Mouse (Mus musculus) retina, postnatal 1 day (tissue): ENCODE measurements around the gene Babam2.
A peak's percentile ranks its signal among the peaks of the same experiment; 100 is the strongest.

ENCODE experiments used
- DNase-seq: peaks from one replicate; pipeline ENCODE4 v3.0.0-alpha.2; 2012

The Babam2 gene

GRCm38 (mm10) chr5:32098691-32099090, 401.2 kb downstream of the Babam2 start:
- no peak for DNase-seq

- peak; percentile 61 for DNase-seq
Observed at GRCm38 (mm10) chr5:32102484-32102883, 405.0 kb downstream of the Babam2 start.

GRCm38 (mm10) chr5:32102971-32103431, 405.5 kb downstream of the Babam2 start:
- DNase-seq, result peak; percentile 10

GRCm38 (mm10) chr5:32103545-32103944, 406.1 kb downstream of the Babam2 start:
- DNase-seq, result no peak

- DNase-seq, result no peak
Observed at GRCm38 (mm10) chr5:32104119-32104990, 406.9 kb downstream of the Babam2 start.

- DNase-seq, result no peak
Observed at GRCm38 (mm10) chr5:32106473-32107140, 409.1 kb downstream of the Babam2 start.

- no peak for DNase-seq
Observed at GRCm38 (mm10) chr5:32110651-32111050, 413.2 kb downstream of the Babam2 start.

- no peak for DNase-seq
Observed at GRCm38 (mm10) chr5:32112206-32112916, 414.9 kb downstream of the Babam2 start.

GRCm38 (mm10) chr5:32120901-32121376, 423.5 kb downstream of the Babam2 start:
- DNase-seq, result no peak

- no peak for DNase-seq
Observed at GRCm38 (mm10) chr5:32121936-32122335, 424.5 kb downstream of the Babam2 start.

GRCm38 (mm10) chr5:32122363-32122762, 424.9 kb downstream of the Babam2 start:
- no peak for DNase-seq

GRCm38 (mm10) chr5:32124957-32125356, 427.5 kb downstream of the Babam2 start:
- DNase-seq, result no peak

- DNase-seq, result no peak
Observed at GRCm38 (mm10) chr5:32127226-32127625, 429.7 kb downstream of the Babam2 start.

- no peak for DNase-seq
Observed at GRCm38 (mm10) chr5:32127927-32128326, 430.4 kb downstream of the Babam2 start.

- peak; percentile 63 for DNase-seq
Observed at GRCm38 (mm10) chr5:32132971-32133501, 435.6 kb downstream of the Babam2 start.

- peak; percentile 56 for DNase-seq
Observed at GRCm38 (mm10) chr5:32133549-32134004, 436.1 kb downstream of the Babam2 start.

GRCm38 (mm10) chr5:32134051-32134732, 436.7 kb downstream of the Babam2 start:
- no peak for DNase-seq
